Mouse (Mus musculus): ENCODE results near the gene Car14.

GRCm38 (mm10) chr3:95907613-95908012, 3.1 kb upstream of the Car14 start:
- TF ChIP-seq CTCF (IDR thresholded peaks at IDR 0.05; ENCODE audit: low read depth, low read length) = no peak
- no peak for TF ChIP-seq POLR2A (IDR thresholded peaks at IDR 0.05; ENCODE audit: insufficient read depth, low read length)
- TF ChIP-seq EP300 (IDR thresholded peaks at IDR 0.05; ENCODE audit: insufficient read depth, low read depth, low read length) = no peak
